9 mouse cellular contexts compared by ENCODE assay signal in the genomic region with DNA sequence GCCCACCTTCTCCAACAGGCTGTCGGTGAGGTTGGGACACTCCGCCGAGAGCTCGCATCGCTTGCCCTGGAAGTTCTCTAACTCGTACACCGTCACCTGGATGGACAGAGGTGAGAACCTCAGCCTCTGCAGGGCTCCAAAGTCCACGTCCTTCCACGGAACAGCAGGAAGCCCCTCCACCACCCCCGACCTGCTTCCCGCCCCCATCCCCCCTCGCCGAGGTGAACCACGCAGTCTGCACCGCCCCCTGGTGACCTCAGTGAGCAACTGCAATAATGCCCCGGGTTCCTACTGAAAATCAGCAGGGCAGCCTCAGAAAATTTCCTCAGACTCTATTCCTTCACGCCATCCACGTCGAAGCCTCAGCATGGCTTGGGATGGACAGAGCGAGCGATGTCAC. TPM values are rescaled to one million over a fixed set of nuclear protein-coding genes. Genes with fewer than 3 reads are reported as not detected.
DNase-seq lines count a peak whose midpoint lies in the region; ATAC-seq and TF ChIP-seq lines count a peak whose summit lies in the region.
"Had no signal": no experiment of that assay in that cellular context is flagged by ENCODE, and none has a peak within 500 bp of the region (broad histone marks: within the 10 kb centered on the region; RNA-seq: fewer than 3 reads in every experiment).

No protein-coding gene starts in this region.

- H3K36me3 ChIP-seq in intestine, embryonic 14.5 days (ENCODE audit: control insufficient read depth, insufficient read depth, low read length) = no peaks in the 10 kb centered on the region
- no peaks in the 10 kb centered on the region for H3K36me3 ChIP-seq in intestine, embryonic 16.5 days (ENCODE audit: control insufficient read depth, insufficient read depth, low read length)
- H3K36me3 ChIP-seq in ES-Bruce4 (ENCODE audit: control insufficient read depth, insufficient read depth, low read length, poor library complexity, severe bottlenecking) = no peaks in the 10 kb centered on the region
- no peaks in the 10 kb centered on the region for H3K36me3 ChIP-seq in heart, embryonic 15.5 days
- no peaks in the 10 kb centered on the region for H3K36me3 ChIP-seq in lung, postnatal 0 days (ENCODE audit: insufficient read depth, low read length)

- H3K27ac ChIP-seq in intestine, embryonic 14.5 days (ENCODE audit: low read depth) = no peak overlapping the region
- no peak overlapping the region for H3K27ac ChIP-seq in intestine, embryonic 16.5 days (ENCODE audit: low read length)
- no peak overlapping the region for H3K27ac ChIP-seq in ES-Bruce4 (ENCODE audit: insufficient read depth, low read length)
- H3K27ac ChIP-seq in heart, embryonic 15.5 days = no peak overlapping the region
- no peak overlapping the region for H3K27ac ChIP-seq in lung, postnatal 0 days (ENCODE audit: low read length)

- H3K4me3 ChIP-seq in intestine, embryonic 14.5 days (ENCODE audit: low read depth, low read length) = no peak overlapping the region
- no peak overlapping the region for H3K4me3 ChIP-seq in intestine, embryonic 16.5 days (ENCODE audit: low read length)
- peak overlapping the region; percentile 56 for H3K4me3 ChIP-seq in ES-Bruce4 (ENCODE audit: low read depth, low read length)
- H3K4me3 ChIP-seq in heart, embryonic 15.5 days = no peak overlapping the region
- H3K4me3 ChIP-seq in lung, postnatal 0 days (ENCODE audit: low read depth, low read length) = no peak overlapping the region

- peak; percentile 67 for TF ChIP-seq CTCF in ES-Bruce4 (IDR thresholded peaks at IDR 0.05; ENCODE audit: low read depth, low read length)
- TF ChIP-seq CTCF in lung, postnatal 0 days (IDR thresholded peaks at IDR 0.05) = peak; percentile 64

- H3K9ac ChIP-seq in intestine, embryonic 14.5 days (ENCODE audit: low read length) = no peak overlapping the region
- H3K9ac ChIP-seq in intestine, embryonic 16.5 days (ENCODE audit: low read depth, low read length) = no peak overlapping the region
- H3K9ac ChIP-seq in ES-Bruce4 (ENCODE audit: low read depth, poor library complexity, severe bottlenecking) = no peak overlapping the region
- no peak overlapping the region for H3K9ac ChIP-seq in heart, embryonic 15.5 days
- H3K9ac ChIP-seq in lung, postnatal 0 days (replicated peaks; ENCODE audit: low read depth) = no peak overlapping the region

- no peak for TF ChIP-seq EP300 in ES-Bruce4 (IDR thresholded peaks at IDR 0.05; ENCODE audit: insufficient read depth, low read depth, low read length)
- TF ChIP-seq EP300 in lung, postnatal 0 days (IDR thresholded peaks at IDR 0.05) = no peak

- no peaks in the 10 kb centered on the region for H3K9me3 ChIP-seq in intestine, embryonic 14.5 days (ENCODE audit: control insufficient read depth, low read length)
- H3K9me3 ChIP-seq in intestine, embryonic 16.5 days (ENCODE audit: control insufficient read depth, low read length) = no peaks in the 10 kb centered on the region
- H3K9me3 ChIP-seq in ES-Bruce4 (replicated peaks; ENCODE audit: control insufficient read depth, insufficient read depth, low read length, poor library complexity, severe bottlenecking) = no peaks in the 10 kb centered on the region
- H3K9me3 ChIP-seq in heart, embryonic 15.5 days (replicated peaks) = no peaks in the 10 kb centered on the region
- H3K9me3 ChIP-seq in lung, postnatal 0 days (ENCODE audit: low read length) = no peaks in the 10 kb centered on the region

- no peak for TF ChIP-seq POLR2A in ES-Bruce4 (IDR thresholded peaks at IDR 0.05; ENCODE audit: insufficient read depth, low read length)

- H3K4me2 ChIP-seq in intestine, embryonic 14.5 days (ENCODE audit: low read length) = 0 out of 2 replicates have a peak overlapping the region, but pooled peaks have one; percentile 28
- no peak overlapping the region for H3K4me2 ChIP-seq in intestine, embryonic 16.5 days (ENCODE audit: low read depth, low read length)
- H3K4me2 ChIP-seq in heart, embryonic 15.5 days = peak overlapping the region; percentile 35; the same call in 1 of the 2 replicates
- H3K4me2 ChIP-seq in lung, postnatal 0 days (replicated peaks; ENCODE audit: low read depth, low read length) = no peak overlapping the region

- no peak for ATAC-seq in intestine, embryonic 14.5 days (replicated peaks; ENCODE audit: low FRiP score, low TSS enrichment, low read depth)
- no peak for ATAC-seq in intestine, embryonic 16.5 days
- 0 out of 2 replicates have a peak, but pooled peaks have one; percentile 31 for ATAC-seq in common myeloid progenitor, adult 5-6 weeks (replicated peaks; ENCODE audit: low read depth, poor library complexity, severe bottlenecking)
- no peak for ATAC-seq in heart, embryonic 15.5 days (replicated peaks; ENCODE audit: insufficient number of reproducible peaks, insufficient read depth, low FRiP score, low read depth)
- no peak for ATAC-seq in lung, postnatal 0 days

- 26% methylated on average over 21 of the region's 21 CpGs for WGBS in intestine, embryonic 14.5 days
- WGBS in intestine, embryonic 16.5 days = 26% methylated on average over 21 of the region's 21 CpGs
- WGBS in heart, embryonic 15.5 days = 22% methylated on average over 21 of the region's 21 CpGs
- 29% methylated on average over 19 of the region's 21 CpGs for WGBS in lung, postnatal 0 days

- H3K4me1 ChIP-seq in intestine, embryonic 14.5 days (replicated peaks; ENCODE audit: control insufficient read depth, insufficient read depth, low read length) = peaks cover 4% of the 10 kb centered on the region; the same call in 1 of the 2 replicates
- peaks cover 7% of the 10 kb centered on the region; the same call in 1 of the 2 replicates for H3K4me1 ChIP-seq in intestine, embryonic 16.5 days (ENCODE audit: control insufficient read depth, insufficient read depth, low read length)
- no peaks in the 10 kb centered on the region for H3K4me1 ChIP-seq in ES-Bruce4 (ENCODE audit: control insufficient read depth, insufficient read depth, low read length)
- peaks cover 25% of the 10 kb centered on the region for H3K4me1 ChIP-seq in heart, embryonic 15.5 days (replicated peaks)
- no peaks in the 10 kb centered on the region for H3K4me1 ChIP-seq in lung, postnatal 0 days (ENCODE audit: insufficient read depth, low read depth, low read length)

- DNase-seq in intestine, embryonic 14.5 days (ENCODE audit: low spot score) = peak; percentile 70
- DNase-seq in lung, postnatal 0 days (ENCODE audit: low spot score) = no peak
- DNase-seq in thymus, postnatal 0 days (ENCODE audit: low spot score) = peak; percentile 38
- no peak for DNase-seq in urinary bladder, postnatal 10 days (ENCODE audit: low spot score)

- H3K27me3 ChIP-seq in intestine, embryonic 14.5 days (replicated peaks; ENCODE audit: control insufficient read depth, insufficient read depth, low read length) = no peaks in the 10 kb centered on the region
- no peaks in the 10 kb centered on the region for H3K27me3 ChIP-seq in intestine, embryonic 16.5 days (replicated peaks; ENCODE audit: control insufficient read depth, insufficient read depth, low read length)
- H3K27me3 ChIP-seq in ES-Bruce4 (ENCODE audit: control insufficient read depth, insufficient read depth, low read length, poor library complexity, severe bottlenecking) = no peaks in the 10 kb centered on the region
- peaks cover 24% of the 10 kb centered on the region for H3K27me3 ChIP-seq in heart, embryonic 15.5 days
- no peaks in the 10 kb centered on the region for H3K27me3 ChIP-seq in lung, postnatal 0 days (replicated peaks; ENCODE audit: insufficient read depth, low read length)

RNA-seq across cellular contexts. Expression of a gene that starts 1.6 kb away (rescaled TPM):
- 0.28 and 1.2 TPM in 2 replicates for polyA plus RNA-seq in intestine, embryonic 14.5 days (2014; fragmentation: Nextera tagmentation; extraction: Ambion mirVana)
- polyA plus RNA-seq in intestine, embryonic 16.5 days (2015; fragmentation: Nextera tagmentation; extraction: Ambion mirVana) = 0.35 and 0.56 TPM in 2 replicates
- polyA plus RNA-seq in ES-Bruce4 (2011; ENCODE audit: insufficient read depth, insufficient read length, low read depth, missing spikeins) = 1.0 TPM in 1 of 2 replicates, not detected in the other
- total RNA-seq in common myeloid progenitor, adult 5-6 weeks (2017) = not detected in 2 replicates
- 0.83 and 1.5 TPM in 2 replicates for polyA plus RNA-seq in heart, embryonic 15.5 days (2015; fragmentation: Nextera tagmentation; extraction: Ambion mirVana)
- 0.57 and 1.5 TPM in 2 replicates for polyA plus RNA-seq in lung, postnatal 0 days (2015; fragmentation: Nextera tagmentation; extraction: Ambion mirVana)
- 1.0 and 1.2 TPM in 2 replicates for polyA plus RNA-seq in thymus, postnatal 0 days (2015; fragmentation: Nextera tagmentation; extraction: Ambion mirVana)

RNA-seq across cellular contexts. Expression of a gene that starts 9.9 kb away (rescaled TPM):
- not detected in 2 replicates for polyA plus RNA-seq in intestine, embryonic 14.5 days (2014; fragmentation: Nextera tagmentation; extraction: Ambion mirVana)
- polyA plus RNA-seq in intestine, embryonic 16.5 days (2015; fragmentation: Nextera tagmentation; extraction: Ambion mirVana) = not detected in 2 replicates
- polyA plus RNA-seq in ES-Bruce4 (2011; ENCODE audit: insufficient read depth, insufficient read length, low read depth, missing spikeins) = not detected in 2 replicates
- not detected in 2 replicates for total RNA-seq in common myeloid progenitor, adult 5-6 weeks (2017)
- not detected in 2 replicates for polyA plus RNA-seq in heart, embryonic 15.5 days (2015; fragmentation: Nextera tagmentation; extraction: Ambion mirVana)
- polyA plus RNA-seq in lung, postnatal 0 days (2015; fragmentation: Nextera tagmentation; extraction: Ambion mirVana) = not detected in 2 replicates
- 0.26 and 0.80 TPM in 2 replicates for polyA plus RNA-seq in thymus, postnatal 0 days (2015; fragmentation: Nextera tagmentation; extraction: Ambion mirVana)
- total RNA-seq: layer of hippocampus, postnatal 25 days had no signal

Comparison
In these comparisons a context has a peak if more than half of its experiments do, and no peak if none do; other contexts are left out.
1. H3K4me2 ChIP-seq: peak in intestine, embryonic 14.5 days (single experiment) and heart, embryonic 15.5 days (single experiment); none in intestine, embryonic 16.5 days (single experiment) and lung, postnatal 0 days (single experiment).
2. DNase-seq: peak in intestine, embryonic 14.5 days (single experiment) and thymus, postnatal 0 days (single experiment); none in lung, postnatal 0 days (single experiment) and urinary bladder, postnatal 10 days (single experiment).